Mouse (Mus musculus): ENCODE results near the gene Adam11. TPM values are rescaled to one million over a fixed set of nuclear protein-coding genes. Genes with fewer than 3 reads are reported as not detected.

Adam11 gene
- polyA plus RNA-seq, 1 experiment from 2014 or later: 14.0 TPM

- Histone ChIP-seq H3K4me1 (replicated peaks; ENCODE audit: control insufficient read depth, insufficient read depth, low read length) (peaks cover 9% of the 10 kb centered on the region; the same call in 1 of the 2 replicates), H3K36me3 (ENCODE audit: control insufficient read depth, insufficient read depth, low read length) (no peaks in the 10 kb centered on the region), H3K4me3 (ENCODE audit: low read depth, low read length) (peak overlapping the region; percentile 62), H3K9me3 (ENCODE audit: control insufficient read depth, low read length) (no peaks in the 10 kb centered on the region), H3K4me2 (ENCODE audit: low read depth, low read length, severe bottlenecking) (peak overlapping the region; percentile 100), H3K9ac (ENCODE audit: low read length) (peak overlapping the region; percentile 68), H3K27me3 (ENCODE audit: control insufficient read depth, insufficient read depth, low read length) (peaks cover 13% of the 10 kb centered on the region), H3K27ac (ENCODE audit: low read depth, low read length) (no peak overlapping the region)
- 15% methylated on average over 6 of the region's 6 CpGs for WGBS
- 0 out of 2 replicates have a peak, but pooled peaks have one; percentile 3 for ATAC-seq (replicated peaks; ENCODE audit: low FRiP score)
- no peak for DNase-seq (ENCODE audit: low spot score)
Measured at GRCm38 (mm10) chr11:102760805-102761308, 382 bp upstream of the Adam11 start.

GRCm38 (mm10) chr11:102762248-102762647 lies 1.0 kb downstream of the Adam11 start:
- Histone ChIP-seq H3K9me3 (ENCODE audit: control insufficient read depth, low read length) (no peaks in the 10 kb centered on the region), H3K27me3 (ENCODE audit: control insufficient read depth, insufficient read depth, low read length) (peaks cover 13% of the 10 kb centered on the region), H3K4me1 (replicated peaks; ENCODE audit: control insufficient read depth, insufficient read depth, low read length) (peaks cover 9% of the 10 kb centered on the region; the same call in 1 of the 2 replicates), H3K4me3 (ENCODE audit: low read depth, low read length) (peak overlapping the region; percentile 62), H3K9ac (ENCODE audit: low read length) (peak overlapping the region; percentile 68; the same call in 1 of the 2 replicates), H3K36me3 (ENCODE audit: control insufficient read depth, insufficient read depth, low read length) (no peaks in the 10 kb centered on the region), H3K4me2 (ENCODE audit: low read depth, low read length, severe bottlenecking) (peak overlapping the region; percentile 100), H3K27ac (ENCODE audit: low read depth, low read length) (no peak overlapping the region)
- ATAC-seq (replicated peaks; ENCODE audit: low FRiP score) (0 out of 2 replicates have a peak, but pooled peaks have one; percentile 6), DNase-seq (ENCODE audit: low spot score) (peak; percentile 53)
- WGBS: 9% methylated on average over 15 of the region's 15 CpGs

DNA sequence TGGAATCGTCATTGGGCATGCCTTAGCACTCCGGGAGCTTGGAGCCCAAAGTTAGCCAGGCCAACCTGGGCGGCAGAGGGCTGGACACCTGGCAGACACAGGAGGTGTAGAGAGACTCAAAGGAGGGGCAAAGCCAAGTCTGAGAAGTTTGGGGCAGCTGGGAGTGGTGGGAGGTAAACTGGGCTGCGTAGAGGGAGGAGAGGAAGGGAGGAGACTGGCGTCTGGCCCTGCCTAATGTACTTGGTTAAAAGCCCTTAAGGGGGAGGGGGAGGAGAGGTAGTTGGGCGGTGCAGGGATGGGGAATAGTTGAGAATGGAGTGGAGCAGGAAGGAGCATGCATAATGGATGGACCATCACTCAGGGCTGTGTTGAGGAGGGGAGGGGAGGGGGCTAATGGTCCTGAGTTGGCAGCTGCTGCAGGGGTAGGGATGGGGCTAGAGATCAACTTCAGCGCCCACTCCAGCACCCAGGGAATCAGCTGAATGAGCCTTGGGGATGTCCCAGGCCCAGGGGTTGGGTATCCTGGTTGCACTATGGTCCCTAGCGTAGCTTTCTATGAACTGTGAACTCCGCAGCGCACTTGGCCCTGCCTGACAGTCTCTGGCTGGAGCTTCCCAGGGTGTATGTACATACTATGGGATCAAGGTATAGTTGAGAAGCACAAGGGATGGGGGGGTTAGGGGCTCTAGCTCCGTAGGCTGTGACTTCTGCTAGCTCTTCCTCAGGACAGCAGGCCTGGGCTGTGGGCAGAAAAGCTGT lies 1.9 kb downstream of the Adam11 start:
- Histone ChIP-seq H3K9ac (ENCODE audit: low read length) (no peak overlapping the region), H3K36me3 (ENCODE audit: control insufficient read depth, insufficient read depth, low read length) (no peaks in the 10 kb centered on the region), H3K4me2 (ENCODE audit: low read depth, low read length, severe bottlenecking) (no peak overlapping the region), H3K9me3 (ENCODE audit: control insufficient read depth, low read length) (no peaks in the 10 kb centered on the region), H3K4me3 (ENCODE audit: low read depth, low read length) (no peak overlapping the region), H3K27ac (ENCODE audit: low read depth, low read length) (no peak overlapping the region), H3K4me1 (replicated peaks; ENCODE audit: control insufficient read depth, insufficient read depth, low read length) (peaks cover 9% of the 10 kb centered on the region; the same call in 1 of the 2 replicates), H3K27me3 (ENCODE audit: control insufficient read depth, insufficient read depth, low read length) (peaks cover 13% of the 10 kb centered on the region)
- no peak; the same call in 1 of the 2 replicates for ATAC-seq (replicated peaks; ENCODE audit: low FRiP score)
- no peak for DNase-seq (ENCODE audit: low spot score)
- 58% methylated on average over 11 of the region's 11 CpGs for WGBS

- Histone ChIP-seq H3K27me3 (ENCODE audit: control insufficient read depth, insufficient read depth, low read length) (peaks cover 11% of the 10 kb centered on the region), H3K4me2 (ENCODE audit: low read depth, low read length, severe bottlenecking) (no peak overlapping the region), H3K9ac (ENCODE audit: low read length) (no peak overlapping the region), H3K4me1 (replicated peaks; ENCODE audit: control insufficient read depth, insufficient read depth, low read length) (peaks cover 9% of the 10 kb centered on the region; the same call in 1 of the 2 replicates), H3K9me3 (ENCODE audit: control insufficient read depth, low read length) (no peaks in the 10 kb centered on the region), H3K27ac (ENCODE audit: low read depth, low read length) (no peak overlapping the region), H3K4me3 (ENCODE audit: low read depth, low read length) (no peak overlapping the region), H3K36me3 (ENCODE audit: control insufficient read depth, insufficient read depth, low read length) (no peaks in the 10 kb centered on the region)
- DNase-seq (ENCODE audit: low spot score) (no peak), ATAC-seq (replicated peaks; ENCODE audit: low FRiP score) (no peak)
- WGBS: 88% methylated on average over 5 of the region's 5 CpGs
Measured at GRCm38 (mm10) chr11:102765416-102765815, 4.2 kb downstream of the Adam11 start.

GRCm38 (mm10) chr11:102767055-102767670 lies 5.9 kb downstream of the Adam11 start:
- DNase-seq (ENCODE audit: low spot score) (no peak), ATAC-seq (replicated peaks; ENCODE audit: low FRiP score) (no peak)
- Histone ChIP-seq H3K27me3 (ENCODE audit: control insufficient read depth, insufficient read depth, low read length) (peaks cover 3% of the 10 kb centered on the region), H3K9ac (ENCODE audit: low read length) (no peak overlapping the region), H3K4me3 (ENCODE audit: low read depth, low read length) (no peak overlapping the region), H3K4me1 (replicated peaks; ENCODE audit: control insufficient read depth, insufficient read depth, low read length) (peaks cover 17% of the 10 kb centered on the region; the same call in 1 of the 2 replicates), H3K27ac (ENCODE audit: low read depth, low read length) (no peak overlapping the region), H3K4me2 (ENCODE audit: low read depth, low read length, severe bottlenecking) (no peak overlapping the region), H3K36me3 (ENCODE audit: control insufficient read depth, insufficient read depth, low read length) (no peaks in the 10 kb centered on the region), H3K9me3 (ENCODE audit: control insufficient read depth, low read length) (no peaks in the 10 kb centered on the region)
- WGBS: 63% methylated on average over 6 of the region's 6 CpGs

GRCm38 (mm10) chr11:102769141-102769540 lies 7.9 kb downstream of the Adam11 start:
- Histone ChIP-seq H3K4me1 (replicated peaks; ENCODE audit: control insufficient read depth, insufficient read depth, low read length) (peaks cover 28% of the 10 kb centered on the region; the same call in 1 of the 2 replicates), H3K36me3 (ENCODE audit: control insufficient read depth, insufficient read depth, low read length) (no peaks in the 10 kb centered on the region), H3K9ac (ENCODE audit: low read length) (no peak overlapping the region), H3K27ac (ENCODE audit: low read depth, low read length) (no peak overlapping the region), H3K4me3 (ENCODE audit: low read depth, low read length) (no peak overlapping the region), H3K27me3 (ENCODE audit: control insufficient read depth, insufficient read depth, low read length) (no peaks in the 10 kb centered on the region; the same call in 1 of the 2 replicates), H3K4me2 (ENCODE audit: low read depth, low read length, severe bottlenecking) (no peak overlapping the region), H3K9me3 (ENCODE audit: control insufficient read depth, low read length) (no peaks in the 10 kb centered on the region)
- WGBS: 82% methylated on average over 6 of the region's 6 CpGs
- ATAC-seq (replicated peaks; ENCODE audit: low FRiP score): no peak
- no peak for DNase-seq (ENCODE audit: low spot score)

GRCm38 (mm10) chr11:102769993-102770661 lies 8.9 kb downstream of the Adam11 start:
- no peak overlapping the region for H3K4me3 ChIP-seq (ENCODE audit: low read depth, low read length)
- no peak overlapping the region for H3K9ac ChIP-seq (ENCODE audit: low read length)
- DNase-seq (ENCODE audit: low spot score) (no peak), ATAC-seq (replicated peaks; ENCODE audit: low FRiP score) (no peak)
- H3K4me2 ChIP-seq (ENCODE audit: low read depth, low read length, severe bottlenecking): no peak overlapping the region
- no peaks in the 10 kb centered on the region; the same call in 1 of the 2 replicates for H3K27me3 ChIP-seq (ENCODE audit: control insufficient read depth, insufficient read depth, low read length)
- no peak overlapping the region for H3K27ac ChIP-seq (ENCODE audit: low read depth, low read length)
- no peaks in the 10 kb centered on the region for H3K36me3 ChIP-seq (ENCODE audit: control insufficient read depth, insufficient read depth, low read length)
- H3K4me1 ChIP-seq (replicated peaks; ENCODE audit: control insufficient read depth, insufficient read depth, low read length): peaks cover 28% of the 10 kb centered on the region; the same call in 1 of the 2 replicates
- H3K9me3 ChIP-seq (ENCODE audit: control insufficient read depth, low read length): no peaks in the 10 kb centered on the region
- 90% methylated on average over 12 of the region's 12 CpGs for WGBS

Measured in forebrain, embryonic 11.5 days (tissue).